Mouse (Mus musculus) yolk sac, embryonic 10.5 days (tissue): ENCODE data around the gene Smarca5.

Experiments used
- DNase-seq: peaks from one replicate; pipeline ENCODE4 v3.0.0-alpha.2; 2017; ENCODE audit warnings: low spot score

Smarca5 gene

DNA sequence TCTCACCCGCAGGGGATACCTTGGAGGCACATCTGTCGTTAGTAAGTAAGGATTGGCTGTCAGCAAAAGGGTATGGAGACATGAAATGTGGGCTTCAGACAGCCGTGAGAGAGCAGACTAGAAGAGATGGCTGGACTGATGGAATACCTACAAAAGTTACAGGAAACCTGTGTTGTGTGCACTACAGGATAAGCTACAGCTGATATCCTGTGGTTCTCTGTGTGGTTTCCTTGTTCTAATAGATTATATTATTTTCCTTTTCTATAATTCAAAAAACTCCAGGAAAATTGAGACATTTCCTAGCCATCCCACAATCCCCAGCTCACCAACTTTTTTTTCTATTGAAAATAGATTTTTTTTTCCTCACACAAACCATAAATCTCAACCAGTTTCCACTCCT lies 75.8 kb downstream of the Smarca5 start:
- DNase-seq: no peak

DNA sequence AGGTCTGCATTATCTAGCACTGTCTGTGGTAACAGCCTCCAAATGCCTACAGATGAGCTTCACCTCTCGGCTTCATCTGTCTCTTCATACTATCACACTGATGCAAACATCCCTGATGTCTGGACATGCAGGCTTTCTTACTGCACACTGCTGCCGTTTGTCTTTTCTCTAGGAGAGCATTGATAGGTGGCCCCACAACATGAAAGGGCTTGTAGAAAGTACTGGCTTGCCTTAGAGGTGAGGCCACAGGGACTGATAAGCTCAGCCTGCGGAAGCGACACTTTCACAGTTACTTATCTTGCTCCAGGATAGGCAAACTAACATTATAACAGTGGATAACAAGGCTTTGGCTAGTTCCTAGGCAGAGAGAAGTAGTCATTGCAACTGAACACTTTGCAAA lies 78.2 kb downstream of the Smarca5 start:
- no peak for DNase-seq

DNA sequence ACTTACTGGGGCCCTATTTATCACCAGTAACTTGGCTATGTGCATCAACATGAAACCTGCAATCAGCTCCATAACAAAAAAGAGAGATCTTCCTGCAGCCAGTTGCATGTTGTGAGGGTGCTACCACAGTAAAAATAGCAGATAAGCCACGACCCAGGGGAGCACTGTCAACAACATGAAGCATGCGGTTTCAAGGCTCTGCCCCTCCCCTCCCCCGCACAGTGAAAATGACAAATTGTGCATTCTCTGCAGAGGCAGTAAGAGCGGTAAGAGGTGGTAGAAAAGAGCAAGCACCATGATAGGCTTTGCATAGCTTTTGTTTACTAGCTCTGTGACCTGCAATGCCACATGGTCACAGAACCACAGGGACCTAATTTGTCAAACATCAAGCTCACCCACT lies 81.7 kb downstream of the Smarca5 start:
- DNase-seq: peak; percentile 5
